Mouse (Mus musculus): Measurements from ENCODE around the gene Rbfox2.

Rbfox2 gene

DNA sequence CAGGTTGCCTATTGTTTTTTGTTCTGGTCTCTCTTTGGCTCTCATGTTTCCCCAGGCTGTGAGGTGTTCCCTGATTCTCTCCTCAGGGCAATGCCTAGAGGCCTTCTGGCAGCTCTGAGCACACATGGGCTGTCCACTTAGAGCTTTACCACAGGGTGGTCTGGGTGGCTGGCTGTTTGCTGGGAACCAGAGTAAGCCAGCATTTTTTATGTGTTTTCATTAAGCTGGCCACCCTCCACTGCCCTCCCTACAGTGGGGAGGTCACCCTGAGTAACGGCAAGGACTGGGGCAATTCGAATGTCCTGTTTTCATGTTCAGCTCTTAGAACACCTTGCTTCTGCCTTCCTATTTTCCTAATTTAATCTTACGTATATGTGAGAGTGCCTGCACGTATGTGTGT, 24.6 kb upstream of the Rbfox2 start:
- DNase-seq (ENCODE audit: low read depth, low spot score), result no peak

DNA sequence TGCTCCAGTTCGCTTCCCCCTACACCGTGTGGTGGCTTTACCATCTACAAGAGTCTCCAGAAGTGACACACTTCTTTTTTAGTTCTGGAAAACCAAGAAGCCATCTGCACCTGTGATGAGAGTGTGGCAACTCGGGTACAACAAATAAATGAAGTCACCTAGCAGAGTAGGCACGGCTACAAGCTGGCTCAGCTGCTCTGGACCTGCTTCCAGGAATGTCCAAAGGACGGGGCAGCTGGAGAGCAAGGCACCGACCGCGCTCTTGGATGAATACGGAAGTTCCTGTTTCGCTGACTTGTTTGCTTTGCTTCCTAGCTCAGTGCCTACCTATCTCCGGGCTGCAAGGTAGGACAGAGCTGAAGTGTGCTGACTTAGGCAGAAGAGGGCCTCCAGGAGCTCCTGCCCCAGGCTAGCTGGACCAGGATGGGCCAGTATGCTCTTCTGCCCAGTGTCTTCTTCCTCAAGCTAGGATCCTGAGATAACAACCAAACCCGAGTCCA, 22.9 kb upstream of the Rbfox2 start:
- DNase-seq (ENCODE audit: low read depth, low spot score), result no peak

DNA sequence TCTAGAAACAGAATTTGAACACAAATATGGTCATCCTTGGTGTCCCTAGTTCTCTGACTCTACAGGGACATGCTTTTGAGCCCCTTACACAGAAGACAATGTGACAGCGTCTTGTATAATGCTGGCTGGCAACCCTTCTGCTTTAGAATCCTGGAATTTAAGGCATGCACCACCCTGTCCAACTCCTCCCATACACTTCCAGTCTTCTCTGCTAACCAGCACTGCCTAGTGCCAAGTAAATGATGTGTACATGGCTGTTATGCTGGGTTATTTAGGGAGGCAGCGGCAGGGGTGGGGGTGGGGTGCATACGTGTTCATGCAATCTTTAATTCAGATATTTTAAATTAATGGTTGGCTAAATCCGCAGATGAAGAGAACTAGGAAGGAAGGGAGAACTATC, 19.6 kb upstream of the Rbfox2 start:
- no peak for DNase-seq (ENCODE audit: low read depth, low spot score)

DNA sequence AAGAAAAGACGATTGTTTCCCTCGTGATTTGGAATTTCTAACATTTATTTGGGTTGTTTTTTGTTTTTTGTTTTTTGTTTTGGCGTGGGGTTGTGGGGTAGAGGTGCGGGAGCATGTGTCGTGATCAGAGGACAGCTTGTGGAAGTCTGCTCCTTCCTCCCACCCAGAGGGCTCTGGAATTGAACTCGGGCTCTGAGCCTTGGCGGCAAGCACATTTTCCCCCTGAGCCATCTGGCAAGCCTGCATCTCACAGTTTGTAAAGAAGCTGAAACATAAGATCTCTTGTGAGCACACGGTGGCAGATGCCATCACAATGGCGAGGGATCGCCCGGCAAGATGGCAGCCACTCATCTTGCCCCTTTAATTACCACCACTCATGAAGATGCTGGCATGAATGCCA, 17.6 kb upstream of the Rbfox2 start:
- DNase-seq (ENCODE audit: low read depth, low spot score), result no peak

DNA sequence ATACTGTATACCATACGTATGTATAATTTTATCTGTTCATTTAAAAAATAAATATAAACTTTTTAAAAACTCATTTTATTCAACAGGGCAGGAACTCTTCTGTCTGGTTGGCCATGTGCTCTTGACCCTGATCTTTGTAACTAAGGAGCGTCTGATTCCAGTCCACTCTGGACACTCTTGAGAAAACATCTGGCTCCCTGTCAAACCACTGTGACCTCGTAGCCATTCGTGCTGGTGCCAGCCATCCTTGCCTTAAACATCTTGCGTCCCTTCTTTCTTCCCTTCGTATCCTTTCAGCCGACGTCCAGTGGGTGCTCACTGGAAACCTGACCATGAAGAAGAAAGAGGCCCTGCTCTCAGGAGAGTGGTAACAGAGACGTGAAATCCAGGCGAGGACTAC, 16.4 kb upstream of the Rbfox2 start:
- DNase-seq (ENCODE audit: low read depth, low spot score), result no peak

DNA sequence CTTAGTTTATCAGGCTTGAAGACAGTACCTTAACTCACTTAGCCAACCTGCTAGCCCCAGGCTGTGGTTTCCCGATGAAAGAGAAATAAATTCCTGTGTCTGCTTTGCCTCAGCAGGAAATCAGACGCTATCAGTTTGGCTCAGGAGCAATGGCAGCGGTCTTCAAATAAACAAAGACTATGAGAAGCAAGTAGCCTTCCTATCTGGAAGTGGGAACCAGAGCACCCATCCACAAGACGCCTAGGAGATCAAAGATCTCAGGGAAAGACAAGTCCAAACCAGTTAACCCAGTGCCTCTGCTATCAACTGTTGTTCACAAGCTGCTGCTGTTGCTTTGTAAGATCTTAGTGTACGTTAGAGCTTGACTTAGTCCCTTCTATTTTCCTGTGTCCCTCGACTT, 6.9 kb upstream of the Rbfox2 start:
- no peak for DNase-seq (ENCODE audit: low read depth, low spot score)

DNA sequence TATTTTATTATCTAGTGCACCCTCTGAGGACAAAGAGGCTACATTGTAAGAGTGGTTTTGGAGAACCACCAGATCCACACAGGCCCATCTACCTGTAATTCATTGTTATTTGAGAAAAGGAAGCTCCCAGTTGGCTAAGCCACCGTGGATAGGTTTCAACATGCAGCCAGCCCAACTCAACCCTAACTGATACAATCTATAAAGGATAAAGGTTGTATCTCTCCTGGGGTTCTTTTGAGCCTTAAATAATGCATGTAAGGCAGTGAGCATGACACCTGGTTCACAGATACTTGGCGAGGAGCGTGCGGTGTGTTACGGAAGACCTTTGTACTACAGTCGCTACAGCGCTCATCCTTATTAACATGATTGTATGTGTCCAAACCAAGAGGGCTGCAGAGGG, 6.0 kb upstream of the Rbfox2 start:
- no peak for DNase-seq (ENCODE audit: low read depth, low spot score)

DNA sequence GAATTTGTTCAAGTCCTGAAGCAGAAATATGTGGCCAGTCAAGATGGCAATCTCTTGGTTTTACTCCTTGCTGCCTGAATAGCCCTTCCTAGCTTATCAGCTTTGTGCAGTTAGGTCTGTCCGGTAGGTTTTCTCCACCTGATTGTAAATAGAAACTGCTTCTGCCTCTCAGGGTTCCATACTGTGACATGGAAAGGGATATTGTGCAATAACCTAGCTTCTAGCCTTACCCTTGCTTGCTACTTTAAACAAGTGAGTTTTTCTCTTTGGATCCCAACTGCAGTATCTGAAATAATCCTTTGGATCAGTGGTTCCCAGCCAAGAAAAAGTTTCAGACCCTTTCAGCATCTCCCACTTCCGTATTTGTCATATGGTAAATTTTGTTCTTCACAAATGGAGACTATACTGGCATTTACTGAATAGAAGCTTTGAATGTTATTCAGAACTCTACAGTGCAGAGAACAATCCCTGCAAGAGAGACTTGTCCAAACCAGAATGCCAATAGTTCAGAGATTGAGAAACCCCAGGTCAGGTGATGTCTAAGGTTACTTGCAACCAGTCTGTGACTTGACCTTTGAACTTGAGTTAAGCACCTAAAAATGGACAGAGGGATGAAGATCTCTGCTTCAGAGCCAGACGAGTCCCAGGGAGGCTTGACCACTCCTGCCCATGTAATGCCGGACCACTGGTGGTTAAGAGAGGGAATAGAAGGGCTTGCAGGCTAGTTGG, 1.1 kb upstream of the Rbfox2 start:
- DNase-seq (ENCODE audit: low read depth, low spot score), result no peak

DNA sequence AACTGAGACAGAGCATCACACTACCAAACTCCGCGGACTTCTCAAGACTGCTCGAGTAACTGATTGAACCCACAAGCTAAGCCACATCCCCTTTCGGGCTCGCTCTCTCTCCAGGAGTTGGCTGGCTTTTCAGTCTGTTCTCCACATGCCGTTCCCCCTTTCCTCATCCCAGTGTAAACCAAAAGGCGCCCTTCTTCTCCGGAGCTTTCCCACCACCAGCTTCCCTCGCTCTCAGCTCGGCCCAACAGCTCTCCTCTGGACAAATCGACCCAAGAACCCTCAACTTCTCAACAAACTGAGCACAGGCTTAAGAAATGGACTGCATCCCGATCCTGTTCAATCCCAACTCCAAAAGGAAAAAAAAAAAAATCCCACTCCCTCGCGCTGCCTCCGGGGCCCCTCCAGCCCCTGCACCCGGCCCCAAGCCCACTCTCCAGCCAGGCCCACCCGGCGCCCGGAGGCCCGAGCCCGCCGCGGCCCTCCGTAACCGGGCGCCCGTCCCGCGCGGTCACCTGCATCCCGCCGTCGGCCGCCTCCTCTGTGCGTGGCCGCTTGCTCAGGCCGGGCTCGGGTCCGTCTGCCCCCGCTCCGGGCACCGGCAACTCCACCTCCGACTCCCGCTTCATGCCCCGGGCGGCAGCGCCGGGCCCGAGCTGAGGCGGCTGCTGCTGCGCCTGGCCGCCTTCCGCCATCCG, 805 bp downstream of the Rbfox2 start:
- no peak for DNase-seq (ENCODE audit: low read depth, low spot score)

DNA sequence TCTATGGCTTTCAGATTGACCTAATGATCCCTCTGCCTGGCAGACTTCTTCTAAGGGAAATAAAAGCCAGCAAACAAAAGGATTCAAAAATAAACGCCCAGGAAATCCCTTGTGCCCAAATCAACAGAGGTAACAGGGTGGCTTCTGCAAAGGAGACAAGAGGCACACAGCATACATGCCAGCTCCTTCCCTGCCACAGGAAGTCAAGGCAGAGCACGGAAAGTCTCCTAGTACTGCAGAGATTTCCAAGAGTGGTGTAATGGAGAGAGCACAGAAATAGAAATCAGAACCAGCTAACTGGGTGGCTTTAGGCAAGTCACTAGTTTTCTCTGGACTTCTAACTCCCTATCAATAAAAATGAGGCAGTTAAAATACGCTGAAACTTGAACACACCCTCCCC, 1.8 kb downstream of the Rbfox2 start:
- DNase-seq (ENCODE audit: low read depth, low spot score), result no peak

DNA sequence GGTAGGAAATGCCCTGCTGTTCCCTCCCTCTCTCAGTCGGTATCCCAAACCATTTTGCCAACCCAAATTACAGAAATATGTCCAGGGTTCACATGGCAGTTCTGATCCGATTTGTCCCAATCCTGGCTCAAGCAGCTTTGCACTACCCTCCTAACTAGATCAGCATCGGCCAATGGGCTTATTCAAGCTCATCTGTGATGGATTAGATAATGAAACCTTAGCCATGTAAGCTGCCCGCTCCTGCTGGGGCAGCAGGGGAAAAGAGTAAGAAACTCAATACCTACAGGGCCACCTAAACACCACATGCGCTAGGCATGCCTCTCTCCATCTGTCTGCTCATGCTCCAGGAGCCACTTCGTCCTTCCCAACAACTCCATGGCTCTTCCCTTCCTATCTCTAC, 5.7 kb downstream of the Rbfox2 start:
- DNase-seq (ENCODE audit: low read depth, low spot score), result peak; percentile 75

DNA sequence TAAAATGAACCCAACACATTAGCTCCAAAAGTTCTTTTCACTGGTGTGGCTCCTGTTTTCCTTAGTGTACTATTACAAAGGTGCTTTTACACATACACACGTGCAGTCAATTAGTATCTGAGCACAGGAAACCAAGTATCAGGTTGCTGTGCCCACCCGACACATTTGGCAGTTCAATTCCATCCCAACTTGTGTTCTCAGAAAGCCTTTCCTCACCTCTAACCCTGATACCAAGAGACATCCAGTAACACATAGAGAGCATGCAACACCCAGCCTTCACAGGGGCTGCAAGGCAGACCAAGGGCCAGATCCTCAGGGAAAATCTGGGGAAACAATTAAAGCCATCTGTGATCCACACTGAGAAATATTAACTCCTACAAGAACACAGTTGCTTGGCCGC, 8.2 kb downstream of the Rbfox2 start:
- no peak for DNase-seq (ENCODE audit: low read depth, low spot score)

DNA sequence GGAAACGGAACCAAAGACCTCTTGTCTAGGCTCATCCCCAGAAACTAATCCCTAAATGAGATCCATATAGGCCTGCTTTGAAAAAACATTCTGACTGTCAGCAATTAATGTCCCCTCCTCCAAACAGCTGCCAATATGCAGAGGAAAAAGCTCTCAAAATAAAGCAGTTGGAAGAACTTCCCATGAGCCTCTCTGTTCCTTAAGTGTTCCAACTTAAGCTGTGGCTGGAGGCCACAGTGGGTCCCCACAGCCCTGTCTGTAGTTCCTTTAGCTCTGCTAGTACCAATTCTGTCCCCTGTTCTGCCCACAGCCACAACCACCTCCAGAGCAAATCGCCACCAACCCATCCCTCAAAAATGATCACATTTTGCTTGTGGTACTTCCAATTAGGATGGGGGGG, 10.2 kb downstream of the Rbfox2 start:
- no peak for DNase-seq (ENCODE audit: low read depth, low spot score)

DNA sequence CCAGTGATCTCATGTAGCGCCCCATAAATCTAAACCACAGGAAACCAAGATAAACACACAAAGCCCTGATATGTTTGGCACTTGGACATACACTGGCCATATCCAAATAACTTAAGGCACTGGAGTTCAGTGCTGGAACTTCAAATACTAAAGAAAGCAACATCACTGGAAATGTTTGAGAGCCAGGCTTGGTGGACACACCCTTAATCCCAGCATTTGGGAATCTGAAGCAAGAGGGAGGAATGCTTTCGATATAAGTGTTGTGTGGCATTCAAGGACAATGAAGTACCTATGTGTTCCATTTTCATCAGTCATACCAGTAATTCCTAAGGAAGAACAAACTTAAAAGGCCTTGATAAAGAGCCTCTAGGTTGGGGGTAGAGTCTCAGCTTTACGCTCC, 13.3 kb downstream of the Rbfox2 start:
- no peak for DNase-seq (ENCODE audit: low read depth, low spot score)

DNA sequence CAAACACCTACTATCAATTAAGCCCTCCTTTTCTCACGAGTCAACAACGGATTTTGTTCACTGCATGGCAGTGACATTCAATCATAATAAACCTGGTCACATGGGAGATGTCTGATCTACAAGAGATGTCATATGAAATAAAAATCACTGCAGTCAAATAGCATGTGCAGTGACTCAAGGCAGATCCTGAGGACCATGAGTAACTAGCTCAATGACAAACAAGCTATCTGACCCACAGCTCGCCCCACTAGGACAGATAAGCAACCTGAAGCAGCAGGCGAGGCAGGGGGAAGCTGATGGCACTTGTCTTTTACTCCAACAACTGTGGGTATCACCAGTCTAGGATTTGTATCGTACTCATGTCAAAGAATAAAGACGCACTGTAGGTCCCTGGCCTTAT, 14.4 kb downstream of the Rbfox2 start:
- DNase-seq (ENCODE audit: low read depth, low spot score), result no peak

DNA sequence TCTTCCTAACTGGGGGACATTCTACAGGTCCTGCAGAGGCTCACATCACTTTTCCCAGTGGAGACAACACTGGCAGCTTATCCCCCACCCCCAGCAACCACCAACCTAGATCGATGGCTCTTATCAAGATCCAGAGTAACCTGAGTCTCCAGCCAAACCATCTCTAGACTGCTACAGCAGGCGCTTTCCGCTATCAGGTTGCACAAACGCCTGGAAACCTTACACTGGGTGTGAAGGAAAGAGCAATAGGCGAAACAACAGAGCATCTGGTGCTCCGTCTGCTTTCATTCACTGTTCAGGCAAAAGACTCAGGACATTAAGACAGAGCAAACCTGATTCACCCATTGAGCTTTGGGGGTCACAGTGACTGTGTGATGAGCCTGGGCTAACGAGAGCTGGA, 15.3 kb downstream of the Rbfox2 start:
- no peak for DNase-seq (ENCODE audit: low read depth, low spot score)

DNA sequence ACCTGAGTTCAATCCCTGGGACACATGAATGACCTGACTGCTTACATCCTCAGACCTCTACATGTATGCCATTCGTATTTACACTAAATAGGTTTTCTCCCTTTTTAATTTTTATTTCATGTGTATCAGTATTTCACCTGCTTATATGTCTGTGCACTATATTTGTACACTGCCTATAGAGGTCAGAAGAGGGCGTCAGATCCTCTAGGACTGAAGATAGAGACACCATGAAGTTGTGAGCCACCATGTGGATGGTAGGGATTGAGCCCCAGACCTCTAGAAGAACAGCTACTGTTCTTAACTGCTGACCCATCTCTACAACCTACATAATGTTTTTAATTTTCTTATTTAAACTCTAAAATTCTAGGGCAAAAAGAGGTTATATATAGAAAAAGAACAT, 16.5 kb downstream of the Rbfox2 start:
- DNase-seq (ENCODE audit: low read depth, low spot score), result no peak

DNA sequence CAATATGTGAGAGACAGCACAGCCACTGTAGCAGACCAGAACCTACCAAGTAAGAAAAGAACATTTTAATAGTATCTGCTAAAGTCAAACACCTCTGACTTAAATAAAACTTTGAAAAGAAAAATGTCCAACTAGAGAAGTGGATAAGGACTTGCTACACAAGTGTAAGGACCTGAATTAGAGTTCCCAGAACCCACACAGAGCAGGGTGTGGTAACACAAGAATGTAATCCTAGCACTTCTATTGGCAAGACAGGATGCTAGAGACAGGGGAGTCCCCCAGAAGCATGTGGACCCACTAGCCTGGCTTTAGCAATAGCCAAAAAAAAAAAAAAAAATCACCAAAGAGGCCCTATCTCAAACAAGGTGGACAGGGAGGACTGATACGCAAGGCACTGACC, 26.7 kb downstream of the Rbfox2 start:
- DNase-seq (ENCODE audit: low read depth, low spot score), result no peak

DNA sequence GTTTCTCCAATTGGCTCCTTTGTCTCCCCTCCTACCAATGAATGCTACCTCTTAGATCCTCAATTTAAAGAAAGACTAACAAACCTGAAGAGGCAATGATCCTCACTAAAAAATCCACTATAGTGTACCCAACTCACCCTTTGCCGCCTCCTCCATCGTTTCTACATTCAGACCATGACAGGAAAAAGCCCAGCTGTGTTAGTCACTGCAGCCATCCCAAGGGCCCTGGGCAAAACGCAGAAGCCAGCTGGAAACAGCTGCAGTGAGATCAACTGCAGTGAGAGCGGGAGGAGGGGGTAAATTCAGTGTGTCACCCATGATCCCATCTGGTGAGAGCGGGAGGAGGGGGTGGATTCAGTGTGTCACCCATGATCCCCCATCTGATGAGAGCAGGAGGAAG, 28.0 kb downstream of the Rbfox2 start:
- DNase-seq (ENCODE audit: low read depth, low spot score), result no peak

DNA sequence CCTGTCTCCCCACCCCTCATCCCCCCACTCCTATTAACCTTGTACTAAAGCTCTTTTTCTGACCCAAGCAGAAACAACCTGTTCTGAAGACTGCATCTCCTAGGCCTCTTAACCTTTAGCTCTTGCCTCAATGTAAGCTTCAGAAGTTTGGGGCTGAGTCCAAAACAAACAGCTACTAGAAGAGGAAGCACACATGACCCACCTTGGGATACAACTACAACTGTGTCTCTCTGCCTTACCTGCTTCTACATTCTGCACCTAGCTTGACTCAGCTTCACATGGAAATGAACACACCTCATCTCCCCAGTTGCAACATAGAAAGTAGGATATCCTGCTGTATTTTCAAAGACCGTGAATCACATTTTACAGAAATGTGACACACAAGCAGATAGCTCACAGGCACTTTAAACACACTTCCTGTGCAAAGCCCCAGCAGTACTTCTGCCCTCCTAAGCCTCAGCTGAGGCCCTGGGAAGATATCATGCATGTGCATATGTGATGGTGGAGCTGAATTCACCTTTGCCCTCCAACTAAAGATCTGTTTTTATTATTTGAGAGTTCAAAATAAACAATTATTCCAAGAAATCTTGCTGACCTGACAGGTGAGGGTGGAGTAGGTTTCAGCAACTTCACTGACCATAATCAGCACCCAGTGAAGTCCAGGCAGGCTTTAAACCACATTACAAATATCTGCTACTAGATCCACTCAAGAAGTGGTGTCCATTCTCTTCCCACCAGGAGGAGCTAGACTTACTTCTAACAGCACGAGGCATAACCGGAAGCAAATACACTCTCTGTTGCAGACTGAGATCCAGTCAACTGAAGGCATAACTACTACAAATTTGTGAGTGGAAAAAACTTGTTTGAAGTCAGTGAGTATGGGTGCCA, 29.7 kb downstream of the Rbfox2 start:
- no peak for DNase-seq (ENCODE audit: low read depth, low spot score)

DNA sequence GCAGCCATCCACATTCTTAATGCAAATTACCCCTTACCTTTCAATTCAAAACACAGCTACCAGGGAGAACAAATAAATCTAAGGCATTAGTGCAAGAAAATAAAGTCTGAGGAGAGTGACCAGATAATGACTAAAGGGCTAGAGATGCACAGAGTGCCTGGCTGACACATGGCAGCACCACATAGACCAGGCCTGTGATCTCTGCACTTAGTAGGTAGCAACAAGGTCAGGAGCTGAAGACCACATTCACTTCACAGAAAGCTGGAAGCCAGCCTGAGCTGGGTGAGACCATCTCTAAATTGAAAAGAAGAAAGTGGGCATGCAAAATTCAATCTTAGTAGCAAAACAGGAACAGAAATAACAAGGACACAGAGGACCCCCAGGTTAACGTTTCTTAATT, 30.5 kb downstream of the Rbfox2 start:
- DNase-seq (ENCODE audit: low read depth, low spot score), result no peak

DNA sequence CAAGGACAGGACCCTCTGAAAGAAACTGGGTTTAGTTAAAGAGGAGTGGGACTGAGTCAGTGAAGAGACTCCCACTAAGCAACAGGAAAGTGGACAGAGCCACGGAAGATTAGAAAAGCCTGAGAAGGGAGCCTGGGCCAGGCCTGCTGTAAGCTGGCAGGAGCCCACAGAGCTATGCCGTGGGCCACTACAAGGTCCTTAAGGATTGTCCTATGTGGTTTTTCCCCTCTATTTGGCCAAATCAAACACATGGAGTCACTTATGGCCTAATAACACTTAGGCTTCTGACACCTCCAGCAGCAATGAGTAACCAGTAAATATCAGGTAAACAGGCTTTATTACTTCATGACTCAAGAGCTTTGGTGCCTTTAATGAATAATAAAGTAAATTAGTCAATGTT, 31.2 kb downstream of the Rbfox2 start:
- DNase-seq (ENCODE audit: low read depth, low spot score), result no peak
